Mouse (Mus musculus) heart, embryonic 11.5 days (tissue): ENCODE results near the gene Ncoa7. TPM values are rescaled to one million over a fixed set of nuclear protein-coding genes. Genes with fewer than 3 reads are reported as not detected.

ENCODE experiments used
- ATAC-seq: fragments of 200-750 bp; cut with Nextera tagmentation; replicated peaks from 2 replicates; pipeline ENCODE4 v1.8.0; 2017; ENCODE audit warnings: moderate library complexity; ENCODE audit not compliant: insufficient number of reproducible peaks, low FRiP score, low TSS enrichment
- H3K27ac ChIP-seq: fragments of 300-500 bp; sonication (generic); 2 replicates; pipeline ENCODE4 v1.5.1; 2014; ENCODE audit warnings: mild to moderate bottlenecking, low read depth, low read length
- H3K27me3 ChIP-seq: fragments of 300-500 bp; sonication (generic); 2 replicates; pipeline ENCODE4 v1.6.1; 2014; ENCODE audit warnings: mild to moderate bottlenecking, low read length, mixed read lengths; ENCODE audit not compliant: control insufficient read depth, insufficient read depth
- H3K36me3 ChIP-seq: fragments of 300-500 bp; sonication (generic); 2 replicates; pipeline ENCODE4 v1.6.1; 2014; ENCODE audit warnings: mild to moderate bottlenecking, low read length, moderate library complexity, mixed read lengths; ENCODE audit not compliant: control insufficient read depth, insufficient read depth
- H3K4me1 ChIP-seq: fragments of 300-500 bp; sonication (generic); 2 replicates; pipeline ENCODE4 v1.6.1; 2014; ENCODE audit warnings: low read length; ENCODE audit not compliant: control insufficient read depth, insufficient read depth
- H3K4me2 ChIP-seq: fragments of 300-500 bp; sonication (generic); 2 replicates; pipeline ENCODE4 v1.6.1; 2014; ENCODE audit warnings: mild to moderate bottlenecking, moderate library complexity
- H3K4me3 ChIP-seq: fragments of 300-500 bp; sonication (generic); 2 replicates; pipeline ENCODE4 v1.5.1; 2014; ENCODE audit warnings: low read depth, low read length
- H3K9ac ChIP-seq: fragments of 300-500 bp; sonication (generic); 2 replicates; pipeline ENCODE4 v1.6.1; 2014; ENCODE audit warnings: mild to moderate bottlenecking, low read depth, low read length, moderate library complexity
- H3K9me3 ChIP-seq: fragments of 300-500 bp; sonication (generic); replicated peaks from 2 replicates; pipeline ENCODE4 v1.6.1; 2016; ENCODE audit warnings: low read length; ENCODE audit not compliant: control insufficient read depth
- WGBS: fragments of 180-500 bp; shearing (Covaris S2); extraction: QIAGEN DNeasy Blood & Tissue Kit; methylation state at CpG from one replicate; pipeline ENCODE4 v1.1.7; 2014; ENCODE audit not compliant: insufficient replicate concordance; 5-methylcytosine and 5-hydroxymethylcytosine counted together
- polyA plus RNA-seq: library from polyadenylated mRNA; unstranded; fragments of >200 nt; fragmentation: Nextera tagmentation; extraction: Ambion mirVana; gene quantifications from 2 replicates; pipeline ENCODE4 v1.2.1, GENCODE M21; 2014

The Ncoa7 gene
- polyA plus RNA-seq, 1 experiment from 2014 or later: 10.1 TPM

DNA sequence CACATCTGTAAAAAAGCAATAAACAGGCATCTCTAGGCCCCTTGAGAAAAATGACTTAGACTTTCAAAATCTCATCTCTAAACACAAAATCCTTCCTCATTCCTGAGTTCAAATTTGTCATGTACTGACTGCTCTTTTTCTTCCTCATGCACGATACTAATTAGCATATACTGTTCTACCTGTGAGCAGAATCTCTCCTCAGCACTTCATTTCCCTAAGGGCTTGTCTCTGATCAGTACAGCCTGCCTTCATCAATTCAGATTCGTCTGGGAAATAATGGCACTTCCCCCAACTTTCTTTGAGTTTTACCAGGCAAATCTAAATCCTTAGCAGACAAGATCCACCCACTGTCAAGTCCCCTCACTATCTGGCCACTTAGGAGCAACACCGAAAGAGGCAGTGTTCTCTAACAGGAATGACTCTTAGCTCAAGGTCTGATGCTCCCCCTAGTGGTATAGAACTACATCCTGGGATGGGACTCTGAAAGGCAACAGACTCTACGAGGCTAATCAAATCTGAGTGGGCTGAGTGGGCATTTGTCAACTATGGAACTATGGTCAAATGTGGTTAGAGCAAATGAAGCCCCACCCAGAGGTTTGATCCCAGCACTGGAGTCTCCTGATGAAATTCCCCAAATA is 84.3 kb downstream of the Ncoa7 start:
- ATAC-seq: 0 out of 2 replicates have a peak, but pooled peaks have one; percentile 26
- H3K4me3 ChIP-seq: no peak overlapping the region

DNA sequence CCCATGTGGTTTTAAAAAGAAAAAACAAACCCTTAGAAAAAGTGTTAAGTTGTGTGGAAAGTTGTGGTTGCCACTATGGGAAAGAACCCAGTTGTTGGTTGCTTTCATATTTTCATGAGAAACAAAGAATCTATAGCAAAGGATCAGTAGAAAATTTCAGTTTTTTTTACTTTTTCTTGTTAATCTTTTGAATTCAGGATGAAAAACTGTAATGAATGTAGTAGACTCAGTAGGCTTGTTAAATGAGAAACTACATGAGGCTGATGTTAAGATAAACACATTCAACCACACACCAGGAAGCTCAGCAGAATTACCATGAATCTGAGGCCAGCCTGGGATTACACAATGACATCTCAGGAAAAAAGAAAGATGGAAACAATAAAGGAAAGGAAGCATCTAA is 87.0 kb downstream of the Ncoa7 start:
- Histone ChIP-seq H3K9ac (no peak overlapping the region), H3K9me3 (no peaks in the 10 kb centered on the region), H3K36me3 (no peaks in the 10 kb centered on the region; the same call in 1 of the 2 replicates), H3K4me2 (no peak overlapping the region), H3K4me1 (no peaks in the 10 kb centered on the region), H3K4me3 (no peak overlapping the region), H3K27ac (no peak overlapping the region), H3K27me3 (no peaks in the 10 kb centered on the region)
- no peak for ATAC-seq

More for the DNA sequence above, 84.3 kb downstream of the Ncoa7 start:
- WGBS: 18% methylated on average over 4 of the region's 4 CpGs
- no peak overlapping the region for H3K9ac ChIP-seq
- no peak overlapping the region for H3K4me2 ChIP-seq
- H3K36me3 ChIP-seq: no peaks in the 10 kb centered on the region; the same call in 1 of the 2 replicates
- H3K27ac ChIP-seq: no peak overlapping the region
- H3K9me3 ChIP-seq: no peaks in the 10 kb centered on the region
- no peaks in the 10 kb centered on the region for H3K27me3 ChIP-seq
- H3K4me1 ChIP-seq: no peaks in the 10 kb centered on the region

DNA sequence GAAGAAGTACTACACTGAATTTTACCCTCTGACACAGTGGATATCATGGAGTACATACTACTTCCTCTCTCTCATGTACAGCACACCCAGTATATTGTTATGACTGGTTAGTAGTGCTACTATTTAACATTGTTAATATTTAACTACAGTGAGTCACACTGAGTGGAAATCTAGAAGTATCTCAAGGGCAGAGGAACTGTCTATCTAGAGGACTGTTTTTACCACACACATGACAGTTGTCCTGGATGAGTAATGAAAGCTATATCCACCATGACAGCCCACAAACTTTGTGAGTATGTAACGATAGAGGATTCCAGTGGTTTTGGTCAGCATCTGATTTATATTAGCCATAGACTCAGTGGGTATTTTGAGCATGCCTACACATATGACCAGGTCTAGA is 90.6 kb downstream of the Ncoa7 start:
- WGBS: 88% methylated on average over 1 of the region's 1 CpGs
- no peak overlapping the region for H3K27ac ChIP-seq
- no peak overlapping the region for H3K4me3 ChIP-seq
- H3K9ac ChIP-seq: no peak overlapping the region
- H3K36me3 ChIP-seq: no peaks in the 10 kb centered on the region
- no peak overlapping the region for H3K4me2 ChIP-seq
- no peaks in the 10 kb centered on the region for H3K9me3 ChIP-seq
- no peak for ATAC-seq
- no peaks in the 10 kb centered on the region for H3K4me1 ChIP-seq
- H3K27me3 ChIP-seq: no peaks in the 10 kb centered on the region

DNA sequence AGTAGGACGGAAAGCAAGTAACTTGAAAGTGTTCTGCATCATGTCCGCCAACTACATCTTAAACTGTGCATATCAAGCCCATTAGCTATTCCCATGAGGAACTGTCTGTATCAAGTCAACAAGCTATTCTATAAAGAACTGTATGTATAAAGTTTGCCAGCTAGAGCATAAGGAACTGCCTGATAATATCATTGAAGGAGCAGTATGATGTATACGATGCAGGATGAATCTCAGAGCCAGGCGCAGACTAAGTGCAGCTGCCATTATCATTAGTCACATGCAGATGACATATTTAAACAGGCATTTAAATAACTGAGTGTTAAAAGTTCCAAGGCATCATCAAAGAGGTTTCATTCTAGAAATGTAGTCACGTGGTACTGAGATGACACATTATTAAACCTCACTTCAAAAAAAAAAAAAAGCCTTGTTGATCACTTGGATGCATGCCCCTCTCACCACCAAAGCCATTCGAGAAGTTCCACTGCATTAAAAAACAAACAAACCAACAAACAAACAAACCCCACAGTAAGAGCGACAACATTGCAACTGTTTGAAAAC is 93.2 kb downstream of the Ncoa7 start:
- H3K4me1 ChIP-seq: no peaks in the 10 kb centered on the region

DNA sequence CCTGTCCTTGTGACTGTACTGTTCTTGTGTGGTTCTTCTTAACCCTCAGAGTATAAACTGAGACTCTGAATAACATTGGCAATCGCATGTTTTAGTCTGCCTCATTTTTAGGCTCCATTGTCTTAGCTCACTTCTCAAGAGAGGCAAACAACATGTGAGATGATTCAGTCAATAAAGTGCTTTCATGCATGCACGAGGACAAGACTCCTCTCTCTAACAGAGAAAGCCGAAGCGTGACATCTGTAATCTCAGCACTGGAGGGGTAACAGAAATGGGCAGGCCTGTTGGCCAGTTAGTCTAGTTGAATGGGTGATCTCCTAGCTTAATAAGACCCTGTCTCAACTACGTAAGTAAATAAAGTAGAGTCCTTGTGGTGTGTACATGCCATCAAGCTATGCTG is 95.1 kb downstream of the Ncoa7 start:
- Histone ChIP-seq H3K4me2 (no peak overlapping the region), H3K27ac (no peak overlapping the region), H3K36me3 (no peaks in the 10 kb centered on the region), H3K27me3 (no peaks in the 10 kb centered on the region), H3K9ac (no peak overlapping the region), H3K9me3 (no peaks in the 10 kb centered on the region), H3K4me3 (no peak overlapping the region), H3K4me1 (no peaks in the 10 kb centered on the region)
- no peak for ATAC-seq
- 92% methylated on average over 5 of the region's 5 CpGs for WGBS

More for the DNA sequence above, 93.2 kb downstream of the Ncoa7 start:
- no peak for ATAC-seq
- Histone ChIP-seq H3K4me3 (no peak overlapping the region), H3K27ac (no peak overlapping the region), H3K36me3 (no peaks in the 10 kb centered on the region), H3K27me3 (no peaks in the 10 kb centered on the region), H3K4me2 (no peak overlapping the region), H3K9ac (no peak overlapping the region), H3K9me3 (no peaks in the 10 kb centered on the region)
- WGBS: 85% methylated on average over 7 of the region's 7 CpGs

DNA sequence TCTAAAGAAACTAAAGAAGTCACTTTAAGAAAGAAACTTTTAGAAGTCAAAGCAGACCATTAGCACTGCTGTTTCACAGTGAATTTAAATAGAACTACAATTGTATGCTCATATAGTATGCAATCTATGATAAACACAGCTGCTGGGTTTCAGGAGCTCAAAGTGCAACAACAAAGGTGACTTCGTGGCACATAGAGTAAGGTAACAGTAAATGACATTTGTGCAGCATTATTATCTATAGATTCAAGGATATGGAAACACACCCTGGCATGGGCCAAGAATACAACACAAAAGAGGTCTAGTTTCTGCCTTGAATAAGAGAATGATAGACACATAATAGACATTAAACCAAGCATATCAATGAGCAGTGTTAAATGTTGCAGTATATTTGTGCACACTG is 100.5 kb downstream of the Ncoa7 start:
- Histone ChIP-seq H3K9ac (no peak overlapping the region), H3K4me3 (no peak overlapping the region), H3K36me3 (no peaks in the 10 kb centered on the region), H3K9me3 (no peaks in the 10 kb centered on the region), H3K27ac (no peak overlapping the region), H3K4me2 (no peak overlapping the region), H3K27me3 (no peaks in the 10 kb centered on the region), H3K4me1 (no peaks in the 10 kb centered on the region)
- ATAC-seq: no peak
- WGBS: 80% methylated on average over 1 of the region's 1 CpGs

DNA sequence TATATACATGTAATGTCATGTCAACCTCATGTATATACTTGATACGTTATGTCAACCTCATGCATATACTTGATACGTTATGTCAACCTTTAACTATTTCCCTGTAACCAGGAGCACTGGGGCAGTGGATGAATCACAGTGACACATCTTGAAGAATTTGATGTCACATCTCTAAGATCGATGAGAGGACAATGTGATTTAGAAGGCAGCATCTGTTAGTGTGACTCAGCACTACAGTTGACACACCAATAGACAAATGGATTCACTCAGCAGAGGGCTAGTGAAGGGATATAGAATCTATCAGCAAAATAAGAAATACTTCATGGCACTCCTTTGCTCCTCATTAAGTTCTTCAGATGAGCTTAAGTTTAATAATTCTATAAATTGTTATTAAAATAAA is 116.3 kb downstream of the Ncoa7 start:
- Histone ChIP-seq H3K9me3 (no peaks in the 10 kb centered on the region), H3K27ac (no peak overlapping the region), H3K36me3 (peaks cover 8% of the 10 kb centered on the region; the same call in 1 of the 2 replicates), H3K4me3 (no peak overlapping the region), H3K4me1 (no peaks in the 10 kb centered on the region), H3K9ac (no peak overlapping the region), H3K27me3 (no peaks in the 10 kb centered on the region), H3K4me2 (no peak overlapping the region)
- 88% methylated on average over 3 of the region's 3 CpGs for WGBS
- ATAC-seq: no peak

DNA sequence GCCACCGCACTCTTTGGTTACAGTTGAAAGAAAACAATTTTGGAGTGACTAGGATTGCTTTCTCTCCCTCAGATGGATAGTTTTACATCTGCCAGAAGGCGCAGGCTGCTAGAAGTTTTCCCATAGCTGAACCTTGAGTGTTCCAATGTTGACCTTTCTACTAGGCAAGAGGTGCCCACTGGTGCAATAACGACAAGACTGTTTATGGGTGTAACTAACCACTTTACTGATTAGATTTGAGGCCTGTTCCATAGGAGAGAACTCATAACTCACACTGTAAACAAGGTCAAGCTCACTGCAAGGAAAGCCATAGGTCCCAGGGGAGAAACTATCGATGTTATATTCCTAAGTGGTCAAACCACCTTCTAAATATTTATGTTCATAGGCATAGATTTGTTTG is 119.7 kb downstream of the Ncoa7 start:
- ATAC-seq: no peak
- H3K4me2 ChIP-seq: no peak overlapping the region
- H3K4me3 ChIP-seq: no peak overlapping the region
- no peak overlapping the region for H3K27ac ChIP-seq
- no peak overlapping the region for H3K9ac ChIP-seq
- no peaks in the 10 kb centered on the region for H3K36me3 ChIP-seq
- 85% methylated on average over 4 of the region's 4 CpGs for WGBS
- no peaks in the 10 kb centered on the region for H3K4me1 ChIP-seq
- no peaks in the 10 kb centered on the region for H3K27me3 ChIP-seq
- no peaks in the 10 kb centered on the region for H3K9me3 ChIP-seq

DNA sequence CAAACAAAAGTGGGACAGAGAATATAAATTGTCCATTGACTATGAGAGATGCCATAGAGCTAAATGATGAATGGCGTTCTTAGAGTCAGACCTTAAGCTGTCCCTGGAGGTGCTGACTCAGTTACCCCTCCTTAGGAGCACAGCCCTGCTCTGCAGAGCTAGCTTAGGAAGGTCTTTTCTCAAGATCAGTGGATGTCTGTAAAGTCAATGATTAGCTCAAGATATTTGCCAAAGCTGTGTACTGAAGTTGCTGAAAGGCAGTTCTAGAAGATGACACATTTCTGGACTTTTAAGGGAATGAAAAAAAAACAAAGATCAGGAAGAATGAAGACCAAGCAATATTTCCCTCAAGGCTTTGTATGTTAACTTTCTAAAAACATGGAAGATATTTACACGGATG is 123.4 kb downstream of the Ncoa7 start:
- Histone ChIP-seq H3K36me3 (no peaks in the 10 kb centered on the region), H3K4me1 (no peaks in the 10 kb centered on the region), H3K9ac (no peak overlapping the region), H3K27ac (no peak overlapping the region), H3K9me3 (no peaks in the 10 kb centered on the region), H3K4me3 (no peak overlapping the region), H3K27me3 (no peaks in the 10 kb centered on the region), H3K4me2 (no peak overlapping the region)
- ATAC-seq: no peak
- 90% methylated on average over 2 of the region's 2 CpGs for WGBS
